Mouse (Mus musculus) kidney, adult 8-10 months (tissue): ENCODE data around the gene Gmppb.

Experiments
- DNase-seq, 2 experiments: peaks; one replicate each; pipeline ENCODE4 v3.0.0; 2022

Gene Gmppb

GRCm38 (mm10) chr9:108051931-108052220 is 2.8 kb downstream of the Gmppb start:
- no peak for DNase-seq

GRCm38 (mm10) chr9:108052411-108052810 is 3.4 kb downstream of the Gmppb start:
- no peak for DNase-seq

- peak; percentile 97 to 100 for DNase-seq
Observed at GRCm38 (mm10) chr9:108052885-108053664, 4.0 kb downstream of the Gmppb start, which contains the start of gene Amigo3. TSS of gene Amigo3 (plus strand) at chr9:108053159.

DNA sequence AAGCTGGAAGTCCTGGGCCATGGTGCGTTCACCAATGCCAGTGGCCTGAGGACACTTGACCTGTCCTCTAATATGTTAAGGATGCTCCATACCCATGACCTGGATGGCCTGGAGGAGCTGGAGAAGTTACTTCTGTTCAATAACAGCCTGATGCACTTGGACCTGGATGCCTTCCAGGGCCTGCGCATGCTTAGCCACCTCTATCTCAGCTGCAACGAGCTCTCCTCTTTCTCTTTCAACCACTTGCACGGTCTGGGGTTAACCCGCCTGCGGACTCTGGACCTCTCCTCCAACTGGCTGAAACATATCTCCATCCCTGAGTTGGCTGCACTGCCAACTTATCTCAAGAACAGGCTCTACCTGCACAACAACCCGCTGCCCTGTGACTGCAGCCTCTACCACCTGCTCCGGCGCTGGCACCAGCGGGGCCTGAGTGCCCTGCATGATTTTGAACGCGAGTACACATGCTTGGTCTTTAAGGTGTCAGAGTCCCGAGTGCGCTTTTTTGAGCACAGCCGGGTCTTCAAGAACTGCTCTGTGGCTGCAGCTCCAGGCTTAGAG is 4.7 kb downstream of the Gmppb start:
- no peak for DNase-seq

GRCm38 (mm10) chr9:108054331-108055040 is 5.4 kb downstream of the Gmppb start:
- no peak for DNase-seq

DNA sequence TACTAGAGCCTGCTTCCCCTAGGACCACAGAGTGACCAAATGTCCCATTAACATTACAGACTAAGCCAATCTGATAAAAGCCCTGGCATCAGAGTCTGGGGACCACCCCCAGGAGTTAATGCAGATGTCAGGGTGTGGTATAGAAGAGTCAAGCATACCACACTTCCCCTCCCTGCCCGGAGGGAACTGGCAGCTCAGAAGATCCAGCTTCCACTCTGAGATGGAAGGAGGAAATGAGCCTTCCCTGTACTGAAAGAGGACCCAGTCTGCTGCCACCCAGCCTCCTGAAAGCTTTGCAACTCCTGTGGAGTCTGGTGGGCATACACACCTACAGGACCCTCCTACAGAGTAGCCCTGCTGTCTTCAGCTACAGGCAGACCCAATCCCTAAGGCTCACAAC is 6.0 kb downstream of the Gmppb start:
- no peak for DNase-seq

DNA sequence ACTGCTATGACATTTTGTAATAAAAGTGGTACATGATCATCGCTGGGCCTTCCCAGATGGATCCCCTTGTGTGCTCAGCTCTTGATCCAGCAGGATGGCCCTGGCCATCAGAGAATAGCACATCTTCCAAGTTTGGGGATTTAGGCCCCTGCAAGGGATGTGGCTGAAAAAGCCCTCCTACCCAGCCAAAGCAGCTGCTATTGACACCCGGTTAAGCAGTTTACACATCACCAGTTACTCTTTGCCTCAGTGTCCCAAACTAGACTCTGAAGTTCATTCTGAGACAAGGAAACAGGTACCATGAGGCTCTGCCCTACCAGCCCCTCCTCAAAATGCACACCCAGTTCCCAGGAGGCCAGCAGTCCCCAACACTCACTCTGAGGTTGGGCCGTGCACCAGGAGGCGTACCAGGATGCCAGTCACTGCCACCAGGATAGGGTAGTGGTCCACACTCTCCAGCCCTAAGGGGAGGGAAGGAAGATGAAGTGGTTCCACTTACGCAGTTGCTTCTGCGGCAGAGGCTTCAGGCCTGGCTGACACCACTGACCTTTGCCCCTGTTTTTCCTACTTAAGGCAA is 6.7 kb downstream of the Gmppb start:
- no peak for DNase-seq

DNA sequence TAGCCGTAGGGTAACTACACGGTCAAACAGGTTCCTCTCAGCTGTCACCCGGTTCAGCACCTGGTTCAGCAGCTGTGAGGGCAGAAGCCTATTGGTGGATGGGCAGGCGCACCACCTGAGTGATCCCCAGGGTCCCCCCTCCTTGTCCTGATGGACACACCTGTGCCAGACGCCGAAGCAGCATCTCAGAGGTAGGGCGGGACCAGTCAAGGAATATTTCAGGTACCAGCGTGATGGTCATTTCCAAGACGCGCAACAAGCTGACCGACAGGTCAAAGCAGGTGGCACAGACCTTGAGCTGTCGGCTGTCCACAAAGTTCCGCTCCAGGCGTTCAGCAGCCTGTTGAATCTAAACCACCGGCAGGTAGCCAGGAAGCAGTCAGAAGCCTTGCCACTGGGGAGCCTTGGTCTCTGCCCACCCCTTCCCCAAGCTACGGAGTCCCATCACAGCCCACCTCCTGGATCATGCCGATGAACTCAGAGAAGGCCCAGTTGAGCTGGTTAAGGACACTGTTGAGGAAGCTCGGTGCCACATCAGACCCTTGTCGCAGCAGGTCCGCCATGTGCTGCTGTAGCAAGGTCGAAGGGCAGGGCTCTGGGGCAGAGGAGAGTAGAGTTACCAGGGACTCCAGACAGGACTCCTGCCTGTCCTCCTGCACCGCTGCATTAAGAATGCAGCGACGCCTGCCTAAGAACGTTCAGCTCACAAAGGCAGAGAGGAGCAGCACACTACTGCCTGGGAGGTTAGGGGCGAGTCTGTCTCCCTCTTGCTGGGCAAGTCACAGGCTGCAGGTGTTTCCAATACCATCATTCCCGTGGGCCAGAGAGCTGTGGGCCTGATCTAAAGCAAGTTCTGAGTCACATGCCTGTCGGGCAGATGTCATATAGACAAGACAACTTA is 7.6 kb downstream of the Gmppb start:
- DNase-seq = no peak

GRCm38 (mm10) chr9:108057262-108057562 is 8.2 kb downstream of the Gmppb start:
- DNase-seq = no peak

DNA sequence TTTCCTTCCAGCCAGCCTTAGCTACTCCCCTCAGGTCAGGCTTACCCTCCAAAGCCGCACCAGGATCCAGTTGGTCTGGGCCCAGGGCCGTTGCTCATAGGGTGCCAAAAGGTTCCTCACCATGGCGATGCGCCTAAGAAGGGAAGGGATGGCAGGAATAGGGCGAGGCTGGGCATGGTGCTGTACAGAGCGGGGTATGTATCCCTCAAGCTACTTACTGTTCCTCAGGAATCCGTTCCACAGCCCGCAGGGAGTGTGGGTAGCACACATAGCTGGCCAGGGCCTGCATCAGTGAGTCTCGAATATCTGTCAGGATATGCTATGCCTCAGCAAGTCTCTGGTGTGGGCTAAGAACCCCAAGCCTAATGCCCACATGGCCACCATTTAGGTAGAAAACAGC is 9.2 kb downstream of the Gmppb start:
- DNase-seq = no peak

DNA sequence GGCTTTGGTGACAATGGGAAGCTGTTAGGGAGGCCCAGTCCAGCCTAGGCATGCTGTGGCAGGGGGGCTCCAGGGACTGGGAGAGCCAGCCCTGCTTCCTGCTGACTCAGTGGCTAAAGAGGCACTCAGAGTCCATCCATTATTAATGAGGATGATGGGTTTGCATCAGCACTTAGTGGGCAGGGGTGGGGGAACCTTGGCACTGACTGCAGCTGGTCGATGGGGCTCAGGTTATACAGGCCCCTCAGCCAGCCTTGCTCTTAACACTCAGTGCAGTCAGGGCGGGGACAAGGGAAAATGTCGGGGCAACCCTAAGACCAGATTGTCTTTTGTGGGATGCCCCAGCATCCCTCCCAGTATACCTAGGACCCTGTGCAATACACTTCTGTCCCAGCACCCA is 13.1 kb downstream of the Gmppb start:
- DNase-seq = no peak

GRCm38 (mm10) chr9:108063361-108063760 is 14.3 kb downstream of the Gmppb start:
- DNase-seq = no peak

GRCm38 (mm10) chr9:108065491-108066011 is 16.5 kb downstream of the Gmppb start:
- DNase-seq = peak in 1 of 2 experiments; percentile 62

DNA sequence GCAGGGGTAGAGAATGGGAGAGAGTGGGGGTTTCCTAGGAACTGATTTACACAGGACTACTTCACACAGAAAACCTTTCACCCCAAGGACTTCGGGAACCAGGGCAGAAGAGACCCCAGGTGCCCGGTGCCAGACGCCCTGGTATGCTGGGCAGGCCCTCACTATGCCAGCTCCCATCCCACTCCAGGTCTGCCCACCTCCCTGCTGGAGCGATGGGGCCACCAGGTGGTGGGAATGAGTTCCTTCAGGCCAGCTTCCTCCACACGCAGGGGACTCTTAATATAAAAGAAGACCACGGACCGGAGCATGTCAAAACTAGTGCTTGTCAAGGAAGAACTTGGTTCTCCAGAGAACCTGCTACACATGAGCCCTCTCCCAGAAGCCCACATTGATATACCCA is 18.2 kb downstream of the Gmppb start:
- no peak for DNase-seq

DNA sequence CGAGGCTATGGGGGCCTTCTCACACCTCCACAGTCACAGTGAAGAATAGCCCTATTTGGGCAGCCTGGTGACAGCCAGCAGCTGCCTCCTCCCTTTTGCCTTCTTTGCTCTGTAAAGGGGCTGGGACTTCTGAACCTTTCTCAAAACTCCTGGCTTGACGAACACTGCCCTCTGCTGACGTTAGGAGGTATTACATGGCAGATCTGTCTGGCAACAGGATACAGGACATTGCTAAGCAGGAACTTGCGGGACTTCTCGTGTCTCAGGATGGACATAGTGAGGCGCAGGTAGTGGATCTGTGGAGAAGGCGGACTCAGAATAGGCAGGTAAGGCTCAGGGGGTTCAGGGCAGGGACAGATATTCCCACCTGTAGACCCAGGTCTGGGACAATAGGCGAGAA is 18.9 kb downstream of the Gmppb start:
- DNase-seq = peak; percentile 71 to 89

GRCm38 (mm10) chr9:108069007-108069406 is 20.0 kb downstream of the Gmppb start:
- DNase-seq = no peak

DNA sequence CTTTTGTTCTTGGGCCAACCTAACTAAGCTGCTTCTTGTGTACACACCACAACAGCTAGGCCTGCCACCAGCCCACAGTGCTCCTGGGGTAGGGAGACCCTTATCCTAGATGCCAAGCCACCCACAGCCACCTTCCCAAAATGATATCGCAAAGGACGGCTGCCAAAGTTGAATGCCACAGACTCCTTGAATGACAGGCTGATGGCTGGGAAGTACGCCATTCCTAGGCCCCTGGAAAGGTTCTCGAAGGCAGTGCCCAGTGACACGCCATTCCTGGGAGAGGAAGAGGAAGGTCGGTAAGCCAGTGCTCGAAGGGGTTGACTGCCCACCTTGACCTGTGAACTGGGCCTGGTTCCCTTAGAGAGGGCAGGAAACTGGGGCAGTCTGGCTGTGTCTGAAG is 20.5 kb downstream of the Gmppb start:
- no peak for DNase-seq

GRCm38 (mm10) chr9:108071801-108072200 is 22.8 kb downstream of the Gmppb start:
- no peak for DNase-seq

GRCm38 (mm10) chr9:108072481-108072924 is 23.5 kb downstream of the Gmppb start:
- no peak for DNase-seq

GRCm38 (mm10) chr9:108073141-108073930 is 24.3 kb downstream of the Gmppb start:
- DNase-seq = no peak

- DNase-seq = no peak
Observed at GRCm38 (mm10) chr9:108080168-108080567, 31.1 kb downstream of the Gmppb start, which contains the start of gene Mst1. TSS of gene Mst1 (plus strand) at chr9:108080436.

DNA sequence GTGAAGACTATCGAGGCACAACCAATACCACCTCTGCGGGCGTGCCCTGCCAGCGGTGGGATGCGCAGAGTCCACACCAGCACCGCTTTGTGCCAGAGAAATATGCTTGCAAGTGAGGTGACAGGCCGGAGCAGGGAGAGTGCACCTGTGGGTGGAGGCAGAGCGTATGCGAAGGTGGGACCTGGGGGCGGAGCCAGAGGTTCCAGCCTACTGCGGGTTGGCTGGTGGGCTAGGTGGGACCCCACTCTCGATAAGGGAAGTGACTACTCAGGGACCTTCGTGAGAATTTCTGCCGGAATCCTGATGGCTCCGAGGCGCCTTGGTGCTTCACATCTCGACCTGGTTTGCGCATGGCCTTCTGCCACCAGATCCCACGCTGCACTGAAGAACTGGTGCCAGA is 33.5 kb downstream of the Gmppb start:
- DNase-seq = no peak
